Mouse (Mus musculus): ENCODE data around the gene Tlr2.
"Not testable (repeated sequence)": the region's sequence is repeated elsewhere in the genome, so short reads cannot be mapped to it uniquely, and the experiment has no call there.

DNA sequence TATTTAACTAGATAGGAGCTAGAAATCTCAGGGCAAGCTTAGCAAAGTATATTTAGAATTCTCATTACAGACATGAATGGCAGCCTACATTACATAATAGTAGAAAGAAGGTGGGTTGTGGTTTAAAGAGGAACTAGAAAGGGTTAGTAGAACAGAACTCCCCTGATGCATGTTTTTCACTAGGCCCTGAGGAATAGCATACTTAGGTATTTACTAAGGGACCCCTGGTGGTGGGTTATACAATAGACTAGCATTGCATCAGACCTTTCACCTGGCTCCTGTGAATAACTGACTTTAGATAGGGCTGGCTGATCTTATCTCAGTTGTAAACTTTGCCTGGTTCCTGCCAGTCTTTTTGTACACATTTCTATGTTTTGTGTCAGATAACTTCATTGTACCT, 25.5 kb upstream of the Tlr2 start:
- not testable (repeated sequence) for TF ChIP-seq EP300 (IDR thresholded peaks at IDR 0.05; ENCODE audit: low read depth in 1 of 2, low read length in 2 of 2); MXI1 (IDR thresholded peaks at IDR 0.05; ENCODE audit: low read depth, low read length); CTCF (IDR thresholded peaks at IDR 0.05 in 2 of 3, conservative IDR thresholded peaks at IDR 0.05 in 1 of 3; ENCODE audit: control insufficient read depth in 1 of 3, insufficient read depth in 1 of 3, low read depth in 2 of 3, low read length in 3 of 3, poor library complexity in 1 of 3, severe bottlenecking in 1 of 3); MAX (IDR thresholded peaks at IDR 0.05; ENCODE audit: low read length); E2F4 (IDR thresholded peaks at IDR 0.05; ENCODE audit: borderline replicate concordance, low read depth, low read length)

Measured in MEL (cell line).